14 mouse cellular contexts compared by ENCODE assay signal in the genomic region with DNA sequence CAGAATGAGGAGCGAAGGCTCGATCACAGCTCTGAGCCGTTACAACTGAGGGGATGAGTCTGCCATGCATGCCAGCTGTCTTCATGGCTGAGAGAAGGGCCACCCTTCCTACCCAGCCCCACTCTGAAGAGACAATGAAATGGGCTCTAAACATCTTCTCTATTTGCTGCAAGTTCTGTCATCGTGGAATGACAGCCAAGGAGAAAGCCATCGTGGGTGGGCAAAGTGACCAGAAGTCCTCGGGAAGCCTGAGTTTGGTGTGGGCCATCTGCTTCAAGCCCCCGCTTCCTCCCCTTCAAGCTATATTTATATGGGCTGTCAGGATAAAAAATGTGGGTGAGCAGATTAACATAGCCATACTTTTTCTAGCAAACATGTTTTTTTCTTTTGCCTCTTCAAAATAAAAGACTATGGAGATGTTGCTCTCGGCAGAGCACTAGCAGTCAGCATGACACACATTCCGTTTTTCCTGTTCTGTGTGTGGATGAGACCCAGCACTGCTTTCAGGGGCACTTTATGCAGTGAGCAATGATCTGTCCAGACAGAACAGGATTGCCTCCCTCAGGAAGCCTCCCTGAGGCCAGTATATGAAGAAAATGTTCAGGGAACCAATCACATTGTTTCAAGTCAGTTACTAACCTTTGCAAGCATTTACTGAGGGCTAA.
DNase-seq lines count a peak whose midpoint lies in the region.
"Had no signal": no experiment of that assay in that cellular context is flagged by ENCODE, and none has a peak within 500 bp of the region (broad histone marks: within the 10 kb centered on the region; RNA-seq: fewer than 3 reads in every experiment).

No protein-coding gene starts in this region.

- H3K27me3 ChIP-seq in forebrain, embryonic 10.5 days (ENCODE audit: poor library complexity, severe bottlenecking), result no peaks in the 10 kb centered on the region
- H3K27me3 ChIP-seq: embryonic facial prominence, embryonic 12.5 days; forebrain, embryonic 13.5 days; megakaryocyte, embryonic 14.5 days had no signal

- WGBS in forebrain, embryonic 10.5 days, result 92% methylated on average over 9 of the region's 9 CpGs

- no peak overlapping the region for H3K27ac ChIP-seq in forebrain, embryonic 10.5 days
- H3K27ac ChIP-seq: embryonic facial prominence, embryonic 12.5 days; forebrain, embryonic 13.5 days had no signal

- no peak overlapping the region for H3K4me3 ChIP-seq in forebrain, embryonic 10.5 days
- H3K4me3 ChIP-seq: embryonic facial prominence, embryonic 12.5 days; forebrain, embryonic 13.5 days; megakaryocyte, embryonic 14.5 days; myocyte had no signal

- H3K36me3 ChIP-seq in forebrain, embryonic 10.5 days (replicated peaks), result no peaks in the 10 kb centered on the region
- H3K36me3 ChIP-seq: embryonic facial prominence, embryonic 12.5 days had no signal

- no peaks in the 10 kb centered on the region for H3K4me1 ChIP-seq in forebrain, embryonic 10.5 days
- H3K4me1 ChIP-seq: embryonic facial prominence, embryonic 12.5 days; forebrain, embryonic 13.5 days; megakaryocyte, embryonic 14.5 days had no signal

- peak; percentile 43 for DNase-seq in layer of hippocampus, adult 11-12 months (ENCODE audit: low spot score)
- DNase-seq in layer of hippocampus, postnatal 10 days (ENCODE audit: low spot score in 2 of 2), result no peak
- peak; percentile 78 to 80 for DNase-seq in frontal cortex, adult 2 months (ENCODE audit: extremely low spot score in 1 of 2, low spot score in 1 of 2)
- peak; percentile 52 to 56 for DNase-seq in layer of hippocampus, adult 8-10 months (ENCODE audit: low spot score in 2 of 2)
- DNase-seq in right cerebral cortex, adult 2 months (ENCODE audit: low spot score in 2 of 2), result peak; percentile 74 to 77
- DNase-seq in forebrain, embryonic 10.5 days (ENCODE audit: extremely low spot score, low spot score), result no peak
- DNase-seq in urinary bladder, postnatal 25 days (ENCODE audit: low spot score), result no peak
- DNase-seq: cerebellum, postnatal 10 days; heart, postnatal 36 days; liver had no signal

- no peaks in the 10 kb centered on the region for H3K9me3 ChIP-seq in forebrain, embryonic 10.5 days
- H3K9me3 ChIP-seq: embryonic facial prominence, embryonic 12.5 days; forebrain, embryonic 13.5 days had no signal

Comparison
In these comparisons a context has a peak if more than half of its experiments do, and no peak if none do; other contexts are left out.
1. DNase-seq: peak in layer of hippocampus, adult 11-12 months (single experiment), frontal cortex, adult 2 months (2 of 2), layer of hippocampus, adult 8-10 months (2 of 2) and right cerebral cortex, adult 2 months (2 of 2); none in layer of hippocampus, postnatal 10 days (0 of 2), forebrain, embryonic 10.5 days (single experiment) and urinary bladder, postnatal 25 days (single experiment).